Mouse (Mus musculus): ENCODE results near the gene Peg12.

Gene Peg12

GRCm38 (mm10) chr7:62463878-62464755 is at the start of gene Peg12:
Gene Peg12, minus strand, starts transcription at chr7:62464510.
- no peak for TF ChIP-seq GATA4 (IDR thresholded peaks at IDR 0.05; ENCODE audit: insufficient replicate concordance, low read length)

- TF ChIP-seq GATA4 (IDR thresholded peaks at IDR 0.05; ENCODE audit: insufficient replicate concordance, low read length) = no peak
These were observed 21.8 kb upstream of the Peg12 start for GRCm38 (mm10) chr7:62486139-62486538.

- TF ChIP-seq GATA4 (IDR thresholded peaks at IDR 0.05; ENCODE audit: insufficient replicate concordance, low read length) = no peak
These were observed 1.1 kb downstream of the Peg12 start for GRCm38 (mm10) chr7:62463007-62463877.

- no peak for TF ChIP-seq GATA4 (IDR thresholded peaks at IDR 0.05; ENCODE audit: insufficient replicate concordance, low read length)
These were observed 1.9 kb downstream of the Peg12 start for GRCm38 (mm10) chr7:62462229-62463006.

- no peak for TF ChIP-seq GATA4 (IDR thresholded peaks at IDR 0.05; ENCODE audit: insufficient replicate concordance, low read length)
These were observed 12.0 kb downstream of the Peg12 start for GRCm38 (mm10) chr7:62452353-62452752.

- no peak for TF ChIP-seq GATA4 (IDR thresholded peaks at IDR 0.05; ENCODE audit: insufficient replicate concordance, low read length)
These were observed 18.7 kb downstream of the Peg12 start for GRCm38 (mm10) chr7:62445431-62446165.

- TF ChIP-seq GATA4 (IDR thresholded peaks at IDR 0.05; ENCODE audit: insufficient replicate concordance, low read length) = no peak
These were observed 27.9 kb downstream of the Peg12 start for GRCm38 (mm10) chr7:62436394-62436793.

- TF ChIP-seq GATA4 (IDR thresholded peaks at IDR 0.05; ENCODE audit: insufficient replicate concordance, low read length) = no peak
These were observed 31.1 kb downstream of the Peg12 start for GRCm38 (mm10) chr7:62433243-62433642.

- no peak for TF ChIP-seq GATA4 (IDR thresholded peaks at IDR 0.05; ENCODE audit: insufficient replicate concordance, low read length)
These were observed 36.0 kb downstream of the Peg12 start for GRCm38 (mm10) chr7:62428337-62428736.

- no peak for TF ChIP-seq GATA4 (IDR thresholded peaks at IDR 0.05; ENCODE audit: insufficient replicate concordance, low read length)
These were observed 41.1 kb downstream of the Peg12 start for GRCm38 (mm10) chr7:62423210-62423609.

GRCm38 (mm10) chr7:62420566-62420965 is 43.7 kb downstream of the Peg12 start:
- TF ChIP-seq GATA4 (IDR thresholded peaks at IDR 0.05; ENCODE audit: insufficient replicate concordance, low read length) = no peak

- TF ChIP-seq GATA4 (IDR thresholded peaks at IDR 0.05; ENCODE audit: insufficient replicate concordance, low read length) = no peak
These were observed 44.6 kb downstream of the Peg12 start, which contains the start of gene Mkrn3 for GRCm38 (mm10) chr7:62419493-62420360. Gene Mkrn3, minus strand, starts transcription at chr7:62420139.

GRCm38 (mm10) chr7:62419105-62419492 is 45.2 kb downstream of the Peg12 start:
- no peak for TF ChIP-seq GATA4 (IDR thresholded peaks at IDR 0.05; ENCODE audit: insufficient replicate concordance, low read length)
